ENCODE assay signal across 9 mouse cellular contexts in genomic region chr5:135544865-135545797, GRCm38 (mm10). TPM values are rescaled to one million over a fixed set of nuclear protein-coding genes. Genes with fewer than 3 reads are reported as not detected.
DNase-seq lines count a peak whose midpoint lies in the region; ATAC-seq and TF ChIP-seq lines count a peak whose summit lies in the region.
"Had no signal": no experiment of that assay in that cellular context is flagged by ENCODE, and none has a peak within 500 bp of the region (broad histone marks: within the 10 kb centered on the region; RNA-seq: fewer than 3 reads in every experiment).

TSS of gene Hip1 (minus strand) at chr5:135545120.

- peak; percentile 98 for ATAC-seq in embryonic facial prominence, embryonic 15.5 days (ENCODE audit: insufficient number of reproducible peaks, low FRiP score, low TSS enrichment, low read depth)
- peak; percentile 98 for ATAC-seq in limb, embryonic 14.5 days (ENCODE audit: low FRiP score, low read depth)
- ATAC-seq in midbrain, postnatal 0 days (ENCODE audit: low FRiP score): peak; percentile 100

- under 1% methylated on average over 46 of the region's 46 CpGs for WGBS in bone marrow, adult 2 months
- WGBS in embryonic facial prominence, embryonic 15.5 days: under 1% methylated on average over 46 of the region's 46 CpGs
- under 1% methylated on average over 30 of the region's 46 CpGs for WGBS in limb, embryonic 14.5 days
- WGBS in midbrain, postnatal 0 days: 1% methylated on average over 46 of the region's 46 CpGs

- no peaks in the 10 kb centered on the region for H3K36me3 ChIP-seq in embryonic facial prominence, embryonic 15.5 days
- no peaks in the 10 kb centered on the region for H3K36me3 ChIP-seq in limb, embryonic 14.5 days (ENCODE audit: control insufficient read depth, insufficient read depth, low read length)
- H3K36me3 ChIP-seq in midbrain, postnatal 0 days (ENCODE audit: insufficient read depth, low read length): no peaks in the 10 kb centered on the region
- H3K36me3 ChIP-seq: G1E had no signal

- H3K4me3 ChIP-seq in bone marrow, adult 2 months (replicated peaks; ENCODE audit: control insufficient read depth, low read depth, low read length): peak within 1 kb of the TSS; percentile 72
- H3K4me3 ChIP-seq in embryonic facial prominence, embryonic 15.5 days (replicated peaks): peak within 1 kb of the TSS; percentile 75
- H3K4me3 ChIP-seq in limb, embryonic 14.5 days (replicated peaks; ENCODE audit: low read length): peak within 1 kb of the TSS; percentile 73
- H3K4me3 ChIP-seq in midbrain, postnatal 0 days (ENCODE audit: low read depth, low read length): peak within 1 kb of the TSS; percentile 81

- H3K27ac ChIP-seq in bone marrow, adult 2 months (ENCODE audit: control insufficient read depth, insufficient read depth, low read depth, low read length, poor library complexity): peak within 1 kb of the TSS; percentile 7; the same call in 1 of the 2 replicates
- peak within 1 kb of the TSS; percentile 71 for H3K27ac ChIP-seq in embryonic facial prominence, embryonic 15.5 days (replicated peaks)
- H3K27ac ChIP-seq in limb, embryonic 14.5 days (replicated peaks; ENCODE audit: low read depth, low read length): peak within 1 kb of the TSS; percentile 46; the same call in 1 of the 2 replicates
- peak within 1 kb of the TSS; percentile 55; the same call in 1 of the 2 replicates for H3K27ac ChIP-seq in midbrain, postnatal 0 days (ENCODE audit: low read depth, low read length)

- H3K4me2 ChIP-seq in embryonic facial prominence, embryonic 15.5 days (replicated peaks): peak within 1 kb of the TSS; percentile 88
- H3K4me2 ChIP-seq in limb, embryonic 14.5 days (replicated peaks; ENCODE audit: low read depth, low read length, severe bottlenecking): peak within 1 kb of the TSS; percentile 88
- H3K4me2 ChIP-seq in midbrain, postnatal 0 days (ENCODE audit: low read depth, low read length, poor library complexity, severe bottlenecking): peak within 1 kb of the TSS; percentile 97

- peak; percentile 34; the same call in 1 of the 2 replicates for TF ChIP-seq POLR2A in bone marrow, adult 2 months (IDR thresholded peaks at IDR 0.05; ENCODE audit: borderline replicate concordance, control insufficient read depth, low read depth, low read length)
- TF ChIP-seq POLR2A in limb, embryonic 14.5 days (IDR thresholded peaks at IDR 0.05; ENCODE audit: borderline replicate concordance, extremely low read depth, insufficient read depth, insufficient read length): peak; percentile 72; the same call in 1 of the 2 replicates

- H3K9me3 ChIP-seq in embryonic facial prominence, embryonic 15.5 days (replicated peaks): no peaks in the 10 kb centered on the region
- H3K9me3 ChIP-seq in limb, embryonic 14.5 days (ENCODE audit: control insufficient read depth, low read length): no peaks in the 10 kb centered on the region
- H3K9me3 ChIP-seq in midbrain, postnatal 0 days (ENCODE audit: low read length): no peaks in the 10 kb centered on the region
- H3K9me3 ChIP-seq: G1E had no signal

- H3K4me1 ChIP-seq in bone marrow, adult 2 months (ENCODE audit: control insufficient read depth, insufficient read depth, low read length): 0 out of 2 replicates have a peak, but pooled peaks cover 1% of the 10 kb centered on the region
- peaks cover 9% of the 10 kb centered on the region for H3K4me1 ChIP-seq in embryonic facial prominence, embryonic 15.5 days
- H3K4me1 ChIP-seq in limb, embryonic 14.5 days (ENCODE audit: control insufficient read depth, insufficient read depth, low read length): peaks cover 12% of the 10 kb centered on the region
- H3K4me1 ChIP-seq in midbrain, postnatal 0 days (ENCODE audit: insufficient read depth, low read length): no peaks in the 10 kb centered on the region

- H3K9ac ChIP-seq in embryonic facial prominence, embryonic 15.5 days: peak within 1 kb of the TSS; percentile 55
- H3K9ac ChIP-seq in limb, embryonic 14.5 days (ENCODE audit: low read depth, low read length, severe bottlenecking): peak within 1 kb of the TSS; percentile 65
- H3K9ac ChIP-seq in midbrain, postnatal 0 days (replicated peaks; ENCODE audit: low read length, poor library complexity, severe bottlenecking): peak within 1 kb of the TSS; percentile 69

- TF ChIP-seq CTCF in bone marrow, adult 2 months (IDR thresholded peaks at IDR 0.05; ENCODE audit: control insufficient read depth, insufficient read depth, low read length): peak; percentile 51; the same call in 1 of the 2 replicates
- TF ChIP-seq CTCF in midbrain, postnatal 0 days (IDR thresholded peaks at IDR 0.05): peak; percentile 79

- no peaks in the 10 kb centered on the region for H3K27me3 ChIP-seq in embryonic facial prominence, embryonic 15.5 days
- H3K27me3 ChIP-seq in limb, embryonic 14.5 days (ENCODE audit: control insufficient read depth, insufficient read depth, low read length): no peaks in the 10 kb centered on the region
- no peaks in the 10 kb centered on the region for H3K27me3 ChIP-seq in midbrain, postnatal 0 days (ENCODE audit: insufficient read depth, low read length)

- peak; percentile 100 for DNase-seq in 3T3-L1 (ENCODE audit: low read depth, low spot score)
- peak; percentile 100 for DNase-seq in heart, adult 8-10 months (ENCODE audit: low spot score)
- DNase-seq in kidney, adult 9 months: peak; percentile 100
- peak; percentile 98 for DNase-seq in limb, embryonic 14.5 days (ENCODE audit: low spot score)
- peak; percentile 100 for DNase-seq in midbrain, postnatal 0 days (ENCODE audit: low spot score)
- peak; percentile 82 to 87 for DNase-seq in spleen, postnatal 14 days (ENCODE audit: low spot score in 2 of 2)

RNA-seq across cellular contexts. Expression of gene Hip1, which starts in this region (rescaled TPM):
- polyA plus RNA-seq in bone marrow, adult 2 months (2011; ENCODE audit: insufficient read depth, insufficient read length, low replicate concordance, missing spikeins): 7.8 and 14.5 TPM in 2 replicates
- polyA plus RNA-seq in embryonic facial prominence, embryonic 15.5 days (2015; fragmentation: Nextera tagmentation; extraction: Ambion mirVana): 32.0 and 35.6 TPM in 2 replicates
- total RNA-seq in heart, adult 8-10 months (2022): 10 to 100 TPM; 24.6 to 30.4 (median 27.9) TPM
- 45.9 and 56.9 TPM in 2 replicates for polyA plus RNA-seq in limb, embryonic 14.5 days (2012; rRNA removed)
- polyA plus RNA-seq in limb, embryonic 14.5 days (2014; fragmentation: Nextera tagmentation; extraction: Ambion mirVana): 47.0 and 49.1 TPM in 2 replicates
- 122 and 126 TPM in 2 replicates for total RNA-seq in midbrain, postnatal 0 days (2014; rRNA removed)
- 24.9 and 28.3 TPM in 2 replicates for polyA plus RNA-seq in midbrain, postnatal 0 days (2015; fragmentation: Nextera tagmentation; extraction: Ambion mirVana)
- polyA plus RNA-seq: G1E had no signal

Comparison
In these comparisons a context has a peak if more than half of its experiments do, and no peak if none do; other contexts are left out.
1. Peak in every context shown above with its lines: DNase-seq, ATAC-seq, H3K4me3 ChIP-seq and H3K27ac ChIP-seq.
2. H3K27ac ChIP-seq: peak in every context shown above with its lines; median percentile 71 in embryonic facial prominence, embryonic 15.5 days; 55 in midbrain, postnatal 0 days; 46 in limb, embryonic 14.5 days; 7 in bone marrow, adult 2 months.